Mouse (Mus musculus) layer of hippocampus, adult 11-12 months (tissue): ENCODE results near the gene Wdr18.
A peak's percentile ranks its signal among the peaks of the same experiment; 100 is the strongest.
"Not testable (repeated sequence)": the region's sequence is repeated elsewhere in the genome, so short reads cannot be mapped to it uniquely, and the experiment has no call there.

Experiments
- DNase-seq: peaks from one replicate; pipeline ENCODE4 v3.0.0; 2022; ENCODE audit warnings: low spot score

Gene Wdr18

GRCm38 (mm10) chr10:79947502-79947901 is 12.4 kb upstream of the Wdr18 start:
- no peak for DNase-seq

- DNase-seq: no peak
Measured at GRCm38 (mm10) chr10:79949873-79950272, 10.1 kb upstream of the Wdr18 start.

- DNase-seq: no peak
Measured at GRCm38 (mm10) chr10:79950661-79951060, 9.3 kb upstream of the Wdr18 start.

GRCm38 (mm10) chr10:79953946-79954345 is 6.0 kb upstream of the Wdr18 start:
- peak; percentile 52 for DNase-seq

- DNase-seq: no peak
Measured at GRCm38 (mm10) chr10:79955691-79956090, 4.3 kb upstream of the Wdr18 start.

- no peak for DNase-seq
Measured at GRCm38 (mm10) chr10:79956643-79957154, 3.3 kb upstream of the Wdr18 start.

- DNase-seq: peak; percentile 79
Measured at GRCm38 (mm10) chr10:79958140-79958816, 1.7 kb upstream of the Wdr18 start.

- DNase-seq: not testable (repeated sequence)
Measured at GRCm38 (mm10) chr10:79959412-79959811, 540 bp upstream of the Wdr18 start.

GRCm38 (mm10) chr10:79960671-79961294 is 831 bp downstream of the Wdr18 start:
- DNase-seq: no peak

GRCm38 (mm10) chr10:79964727-79965126 is 4.8 kb downstream of the Wdr18 start:
- no peak for DNase-seq

GRCm38 (mm10) chr10:79965325-79965724 is 5.4 kb downstream of the Wdr18 start:
- no peak for DNase-seq

GRCm38 (mm10) chr10:79966886-79967400 is 7.0 kb downstream of the Wdr18 start:
- DNase-seq: no peak

- no peak for DNase-seq
Measured at GRCm38 (mm10) chr10:79968181-79968580, 8.2 kb downstream of the Wdr18 start.

- DNase-seq: no peak
Measured at GRCm38 (mm10) chr10:79969124-79969568, 9.2 kb downstream of the Wdr18 start.

GRCm38 (mm10) chr10:79970415-79971182 is 10.6 kb downstream of the Wdr18 start, which contains the start of gene Grin3b:
Gene Grin3b, plus strand, starts transcription at chr10:79970715.
- DNase-seq: no peak

- DNase-seq: no peak
Measured at GRCm38 (mm10) chr10:79971183-79971497, 11.2 kb downstream of the Wdr18 start.

- no peak for DNase-seq
Measured at GRCm38 (mm10) chr10:79972831-79973230, 12.9 kb downstream of the Wdr18 start.

- DNase-seq: no peak
Measured at GRCm38 (mm10) chr10:79974087-79974486, 14.1 kb downstream of the Wdr18 start.

- no peak for DNase-seq
Measured at GRCm38 (mm10) chr10:79974668-79975067, 14.7 kb downstream of the Wdr18 start.

- DNase-seq: no peak
Measured at GRCm38 (mm10) chr10:79976071-79976721, 16.2 kb downstream of the Wdr18 start.

- DNase-seq: no peak
Measured at GRCm38 (mm10) chr10:79976722-79977107, 16.8 kb downstream of the Wdr18 start.

- no peak for DNase-seq
Measured at GRCm38 (mm10) chr10:79977324-79977723, 17.4 kb downstream of the Wdr18 start.
